Mouse (Mus musculus) thymus, adult 2 months (tissue): ENCODE results near the gene Gne.

ENCODE experiments used
- CTCF ChIP-seq: fragments of 200-500 bp; IDR thresholded peaks from 2 replicates; pipeline ENCODE4 v1.5.1; 2012; ENCODE audit warnings: mild to moderate bottlenecking, control low read depth, low read length, moderate library complexity, borderline replicate concordance; ENCODE audit not compliant: control insufficient read depth, poor library complexity, insufficient read depth; ENCODE audit errors: extremely low read depth
- POLR2A ChIP-seq: fragments of 200-500 bp; IDR thresholded peaks from 2 replicates; pipeline ENCODE4 v1.6.1; 2012; ENCODE audit warnings: mild to moderate bottlenecking, low read length, control low read depth, moderate library complexity; ENCODE audit not compliant: control insufficient read depth, poor library complexity, insufficient read depth; ENCODE audit errors: extremely low read depth

DNA sequence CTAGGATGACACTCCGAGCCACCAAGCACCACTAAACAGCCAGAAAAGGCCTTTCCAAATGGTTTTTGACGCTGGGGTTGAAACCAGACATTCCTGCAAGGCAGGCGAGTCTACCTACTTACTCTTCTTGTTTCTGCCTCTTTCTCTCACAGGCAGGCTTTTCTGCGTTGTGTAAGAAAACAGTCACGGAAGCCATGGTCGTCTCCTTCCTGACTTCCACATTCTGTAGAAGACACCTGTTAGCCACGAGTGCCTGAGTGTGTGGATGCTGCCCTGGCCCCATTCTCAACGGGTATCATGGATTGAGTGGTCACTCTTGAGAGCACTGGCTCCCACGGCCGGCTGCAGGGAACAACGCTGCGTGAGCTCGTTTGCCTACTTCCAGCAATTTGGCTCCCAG, 31.1 kb upstream of the Gne start:
- no peak for TF ChIP-seq CTCF
- no peak for TF ChIP-seq POLR2A
